In genomic region chr9:22051958-22052254, GRCm38 (mm10) we compare ENCODE assay signal across 8 mouse cellular contexts. TPM values are rescaled to one million over a fixed set of nuclear protein-coding genes. Genes with fewer than 3 reads are reported as not detected.
DNase-seq lines count a peak whose midpoint lies in the region; ATAC-seq and TF ChIP-seq lines count a peak whose summit lies in the region.

Gene Elavl3, minus strand, starts transcription at chr9:22052023.

- DNase-seq in kidney, adult 18-20 months = no peak
- peak; percentile 92 to 94 for DNase-seq in cerebellum, adult 2 months
- DNase-seq in frontal cortex, adult 2 months (ENCODE audit: extremely low spot score in 1 of 2, low spot score in 1 of 2) = peak in 1 of 2 experiments; percentile 88
- peak; percentile 80 to 89 for DNase-seq in left cerebral cortex, postnatal 10 days (ENCODE audit: extremely low spot score in 1 of 2, low spot score in 2 of 2)
- no peak for DNase-seq in ovary, adult 18-20 months (ENCODE audit: low spot score)

- intact Hi-C loops in left cerebral cortex, postnatal 10 days (cut with DNase I) = no loop called here

- TF ChIP-seq POLR2A in cerebellum, adult 2 months (IDR thresholded peaks at IDR 0.05; ENCODE audit: borderline replicate concordance, insufficient read depth, low read length) = peak; percentile 98

- H3K4me2 ChIP-seq in kidney, embryonic 16.5 days (replicated peaks; ENCODE audit: low read depth, low read length) = peak within 1 kb of the TSS; percentile 69
- H3K4me2 ChIP-seq in neural tube, embryonic 13.5 days = peak within 1 kb of the TSS; percentile 87

- no peak within 1 kb of the TSS for H3K9ac ChIP-seq in kidney, embryonic 16.5 days (replicated peaks; ENCODE audit: low read length)
- peak within 1 kb of the TSS; percentile 99 for H3K9ac ChIP-seq in neural tube, embryonic 13.5 days

- H3K27me3 ChIP-seq in kidney, embryonic 16.5 days (ENCODE audit: insufficient read depth, low read length) = peaks cover 67% of the 10 kb centered on the region
- H3K27me3 ChIP-seq in cerebellum, adult 2 months (ENCODE audit: control insufficient read depth, insufficient read depth, low read length) = no peaks in the 10 kb centered on the region
- peaks cover 18% of the 10 kb centered on the region; the same call in 1 of the 2 replicates for H3K27me3 ChIP-seq in neural tube, embryonic 13.5 days

- ATAC-seq in kidney, embryonic 16.5 days (ENCODE audit: low FRiP score, low TSS enrichment) = no peak
- ATAC-seq in neural tube, embryonic 13.5 days (ENCODE audit: low read depth) = peak; percentile 76
- no peak for ATAC-seq in megakaryocyte-erythroid progenitor cell, adult 5-6 weeks (replicated peaks; ENCODE audit: low FRiP score, low TSS enrichment, poor library complexity, severe bottlenecking)

- no peak for TF ChIP-seq CTCF in cerebellum, adult 2 months (IDR thresholded peaks at IDR 0.05; ENCODE audit: borderline replicate concordance, insufficient read depth, low read depth, low read length)

- peaks cover 23% of the 10 kb centered on the region for H3K4me1 ChIP-seq in kidney, embryonic 16.5 days (ENCODE audit: insufficient read depth, low read length)
- H3K4me1 ChIP-seq in cerebellum, adult 2 months (ENCODE audit: control insufficient read depth, insufficient read depth, low read length) = peaks cover 36% of the 10 kb centered on the region
- H3K4me1 ChIP-seq in neural tube, embryonic 13.5 days (replicated peaks) = peaks cover 51% of the 10 kb centered on the region

- no peak within 1 kb of the TSS for H3K27ac ChIP-seq in kidney, embryonic 16.5 days (ENCODE audit: low read length)
- H3K27ac ChIP-seq in cerebellum, adult 2 months (ENCODE audit: insufficient read depth, low read length) = peak within 1 kb of the TSS; percentile 83
- H3K27ac ChIP-seq in neural tube, embryonic 13.5 days (replicated peaks) = peak within 1 kb of the TSS; percentile 95

- no peaks in the 10 kb centered on the region for H3K36me3 ChIP-seq in kidney, embryonic 16.5 days (ENCODE audit: insufficient read depth, low read length)
- peaks cover 11% of the 10 kb centered on the region for H3K36me3 ChIP-seq in neural tube, embryonic 13.5 days

- 2% methylated on average over 18 of the region's 28 CpGs for WGBS in kidney, embryonic 16.5 days
- WGBS in cerebellum, adult 2 months = 2% methylated on average over 28 of the region's 28 CpGs
- 1% methylated on average over 25 of the region's 28 CpGs for WGBS in neural tube, embryonic 13.5 days

- H3K9me3 ChIP-seq in kidney, embryonic 16.5 days (ENCODE audit: low read length) = no peaks in the 10 kb centered on the region
- no peaks in the 10 kb centered on the region for H3K9me3 ChIP-seq in neural tube, embryonic 13.5 days

- H3K4me3 ChIP-seq in kidney, embryonic 16.5 days (ENCODE audit: low read length) = peak within 1 kb of the TSS; percentile 40
- H3K4me3 ChIP-seq in cerebellum, adult 2 months (replicated peaks; ENCODE audit: insufficient read depth, low read depth, low read length) = peak within 1 kb of the TSS; percentile 85
- H3K4me3 ChIP-seq in neural tube, embryonic 13.5 days = peak within 1 kb of the TSS; percentile 98

RNA-seq across cellular contexts. Expression of gene Elavl3, which starts in this region (rescaled TPM):
- 0.10 and 0.37 TPM in 2 replicates for polyA plus RNA-seq in kidney, embryonic 16.5 days (2015; fragmentation: Nextera tagmentation; extraction: Ambion mirVana)
- polyA plus RNA-seq in cerebellum, adult 2 months (2012; rRNA removed) = 165 and 169 TPM in 2 replicates
- 143 and 155 TPM in 2 replicates for polyA plus RNA-seq in frontal cortex, adult 2 months (2012; rRNA removed)
- total RNA-seq in left cerebral cortex, postnatal 10 days (2021) = 100 to 1,000 TPM; 184 to 210 TPM
- polyA plus RNA-seq in neural tube, embryonic 13.5 days (2015; fragmentation: Nextera tagmentation; extraction: Ambion mirVana) = 82.7 and 86.9 TPM in 2 replicates
- total RNA-seq in megakaryocyte-erythroid progenitor cell, adult 5-6 weeks (2014; fragmentation: Nextera tagmentation) = not detected in 2 replicates
- not detected in 2 replicates for total RNA-seq in megakaryocyte-erythroid progenitor cell, adult 5-6 weeks (2017)

Comparison
In these comparisons a context has a peak if more than half of its experiments do, and no peak if none do; other contexts are left out.
1. RNA of gene Elavl3 (total RNA-seq): 184 to 210 TPM in left cerebral cortex, postnatal 10 days; not detected in megakaryocyte-erythroid progenitor cell, adult 5-6 weeks; every median in the first group is over 100 times any median in the second.
2. RNA of gene Elavl3 (polyA plus RNA-seq): 165 to 169 TPM in cerebellum, adult 2 months, 143 to 155 TPM in frontal cortex, adult 2 months and 82.7 to 86.9 TPM in neural tube, embryonic 13.5 days; 0.10 to 0.37 TPM in kidney, embryonic 16.5 days; every median in the first group is over 10 times any median in the second.
3. H3K4me3 ChIP-seq: peak in every context shown above with its lines; median percentile 98 in neural tube, embryonic 13.5 days; 85 in cerebellum, adult 2 months; 40 in kidney, embryonic 16.5 days.
4. DNase-seq: peak in cerebellum, adult 2 months (2 of 2) and left cerebral cortex, postnatal 10 days (2 of 2); none in kidney, adult 18-20 months (single experiment) and ovary, adult 18-20 months (single experiment).